Mouse (Mus musculus) erythroblast, embryonic 14.5 days (primary cell): Measurements from ENCODE around the gene Bfsp2.

Experiments used
- GATA1 ChIP-seq: IDR thresholded peaks from 2 replicates; pipeline ENCODE4 v1.6.1; 2012; ENCODE audit warnings: low read length, inconsistent platforms, mixed read lengths
- TAL1 ChIP-seq: IDR thresholded peaks from 3 replicates; pipeline ENCODE4 v1.6.1; 2012; ENCODE audit warnings: low read length, inconsistent platforms, mixed read lengths

- TF ChIP-seq TAL1: no peak
- no peak for TF ChIP-seq GATA1
Observed at GRCm38 (mm10) chr9:103498699-103499098, 18.5 kb upstream of the Bfsp2 start.
